Mouse (Mus musculus): ENCODE measurements around the gene Trf. TPM values are rescaled to one million over a fixed set of nuclear protein-coding genes. Genes with fewer than 3 reads are reported as not detected.
"Not testable (repeated sequence)": the region's sequence is repeated elsewhere in the genome, so short reads cannot be mapped to it uniquely, and the experiment has no call there.

Trf gene
- total RNA-seq, 2 experiments from 2014 or later, result 5.3 to 11.5 TPM

- Histone ChIP-seq H3K4me3 (no peak overlapping the region), H3K27ac (no peak overlapping the region)
- peak; percentile 60 for TF ChIP-seq CTCF (IDR thresholded peaks at IDR 0.05)
- intact Hi-C loops (cut with DNase I), result no loop called here
- DNase-seq, result peak; percentile 31
Measured at GRCm38 (mm10) chr9:103174771-103175519, 55.3 kb downstream of the Trf start.

GRCm38 (mm10) chr9:103168771-103169170, 61.5 kb downstream of the Trf start:
- H3K4me3 ChIP-seq, result no peak overlapping the region
- intact Hi-C loops (cut with DNase I), result no loop called here
- TF ChIP-seq CTCF (IDR thresholded peaks at IDR 0.05), result no peak
- no peak for DNase-seq
- no peak overlapping the region for H3K27ac ChIP-seq

GRCm38 (mm10) chr9:103168046-103168445, 62.2 kb downstream of the Trf start:
- TF ChIP-seq CTCF (IDR thresholded peaks at IDR 0.05), result no peak
- DNase-seq, result no peak
- Histone ChIP-seq H3K27ac (no peak overlapping the region), H3K4me3 (no peak overlapping the region)
- intact Hi-C loops (cut with DNase I), result no loop called here

- H3K4me3 ChIP-seq, result no peak overlapping the region
- intact Hi-C loops (cut with DNase I), result no loop called here
- no peak for DNase-seq
- H3K27ac ChIP-seq, result no peak overlapping the region
- TF ChIP-seq CTCF (IDR thresholded peaks at IDR 0.05), result no peak
Measured at GRCm38 (mm10) chr9:103163806-103164205, 66.4 kb downstream of the Trf start.

GRCm38 (mm10) chr9:103155158-103155557, 75.1 kb downstream of the Trf start:
- intact Hi-C loops (cut with DNase I); H3K4me3 ChIP-seq: not testable (repeated sequence)

GRCm38 (mm10) chr9:103154568-103154967, 75.7 kb downstream of the Trf start:
- intact Hi-C loops (cut with DNase I), result no loop called here
- no peak for DNase-seq
- Histone ChIP-seq H3K4me3 (no peak overlapping the region), H3K27ac (no peak overlapping the region)
- no peak for TF ChIP-seq CTCF (IDR thresholded peaks at IDR 0.05)

More at GRCm38 (mm10) chr9:103155158-103155557, 75.1 kb downstream of the Trf start:
- DNase-seq, H3K27ac ChIP-seq: not testable (repeated sequence)

Other genes starting within 250 kb of the Trf start
- gene Slco2a1, start 241.7 kb downstream of the Trf start, total RNA-seq (2021), result under 1 TPM; 0.59 to 0.84 TPM
- 1 to 10 TPM; 1.1 to 1.2 TPM for gene Rab6b, start 118.7 kb downstream of the Trf start, total RNA-seq (2021)
- 10 to 100 TPM; 16.2 to 18.2 TPM for gene Srprb, start 28.3 kb downstream of the Trf start, total RNA-seq (2021)
- 1 to 10 TPM; 1.7 to 3.5 TPM for gene Gm20425, start 137 bp downstream of the Trf start, total RNA-seq (2021)
- gene 1300017J02Rik, start 74.6 kb upstream of the Trf start, total RNA-seq (2021), result not detected
- 1 to 10 TPM; 6.1 to 6.7 TPM for gene Topbp1, start 74.8 kb upstream of the Trf start, total RNA-seq (2021)
- gene Cdv3, start 135.4 kb upstream of the Trf start, total RNA-seq (2021), result 100 to 1,000 TPM; 186 to 246 TPM
- gene Bfsp2, start 250.0 kb upstream of the Trf start, total RNA-seq (2021), result under 1 TPM in 1 of 2 experiments, not detected in 1; 0.42 TPM